Mouse (Mus musculus): ENCODE measurements around the gene Stx6.

DNA sequence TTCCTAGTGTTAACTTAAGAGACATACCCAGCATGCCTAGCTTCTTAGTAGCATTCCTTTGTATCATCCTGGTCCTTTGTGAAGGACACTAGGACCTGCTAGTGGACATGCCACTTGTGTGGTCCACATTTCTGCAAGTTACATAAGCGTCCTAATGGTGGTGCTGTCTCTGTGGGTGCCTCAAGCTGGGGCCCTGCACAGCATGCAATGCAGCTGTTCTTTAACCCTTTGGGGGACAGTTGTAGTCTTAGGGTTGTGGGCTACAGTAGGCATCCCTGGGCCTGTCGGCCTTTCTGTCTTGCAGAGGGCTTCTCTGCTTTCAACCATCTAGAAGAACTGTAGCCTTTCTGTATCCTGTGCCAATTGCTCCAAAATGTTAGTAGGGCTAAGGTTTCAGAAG lies 42.5 kb downstream of the Stx6 start:
- TF ChIP-seq CTCF (IDR thresholded peaks at IDR 0.05; ENCODE audit: low read depth, low read length), result no peak
- TF ChIP-seq POLR2A (IDR thresholded peaks at IDR 0.05; ENCODE audit: borderline replicate concordance, low read depth, low read length), result no peak

All from bone marrow macrophage, adult 2 months (primary cell).